Mouse (Mus musculus) embryonic stem cell, embryonic (primary cell): Measurements from ENCODE around the gene Arhgef17.

Experiments
- CTCF ChIA-PET, 4 experiments: fragments of 300-600 bp in 2 of 4; fragments of 350-600 bp in 2 of 4; sonication (Branson Sonifier 250); formaldehyde crosslinking; loops; one replicate each; lab custom pipeline; 2022; ENCODE audit warnings: inconsistent platforms in 2 of 4; lab: Charles Lee
- POLR2A ChIA-PET, 4 experiments: fragments of 300-600 bp in 2 of 4; fragments of 350-600 bp in 2 of 4; sonication (Branson Sonifier 250); formaldehyde crosslinking; loops; one replicate each; lab custom pipeline; 2022; ENCODE audit warnings: antibody characterized with exemption in 4 of 4, inconsistent platforms in 1 of 4; lab: Charles Lee

Gene Arhgef17

DNA sequence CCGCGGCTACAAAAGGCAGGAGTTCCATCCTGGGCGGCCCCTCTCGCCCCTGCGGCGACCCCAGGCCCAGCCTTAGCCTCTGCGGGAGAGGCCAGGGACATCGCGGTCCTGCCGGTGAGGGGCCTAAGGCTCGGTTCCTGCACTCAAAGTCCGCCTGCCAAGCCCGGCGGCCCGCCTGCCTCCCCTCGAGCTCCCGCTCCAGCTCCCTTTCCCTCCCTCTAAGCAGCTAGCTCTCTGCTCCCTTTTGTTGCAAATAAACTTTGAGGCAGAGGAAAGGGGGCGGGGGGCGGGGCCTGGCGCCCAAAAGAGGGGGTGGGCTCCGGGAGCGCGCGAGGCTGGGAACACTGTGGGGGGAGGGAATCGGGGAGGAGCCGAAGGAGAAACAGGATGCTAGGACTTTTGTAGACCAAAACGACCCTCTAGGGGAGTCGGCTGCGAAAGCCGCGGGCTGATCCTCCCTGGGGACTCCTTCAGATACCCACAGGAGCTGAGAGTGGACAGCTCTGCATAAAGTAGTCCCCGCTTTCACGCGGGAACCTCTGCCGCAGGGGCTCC is at the start of gene Arhgef17:
Gene Arhgef17 (minus strand): TSS at position 182 of the 555 bp plus-strand sequence.
- POLR2A ChIA-PET, result interaction anchor here in 3 of 4 experiments (0.5 to 4.1 kb wide), 46 partner anchors 7 to 1074 kb away, joined by 3 to 44 read pairs (median 4); partner anchors contain the start of genes Relt (in 3 of the 3) and Fam168a (in 1 of the 3)
- CTCF ChIA-PET, result interaction anchor here (0.6 to 5.4 kb wide), 14 partner anchors 10 to 1467 kb away, joined by 3 to 39 read pairs (median 4); no protein-coding TSS in a partner anchor

DNA sequence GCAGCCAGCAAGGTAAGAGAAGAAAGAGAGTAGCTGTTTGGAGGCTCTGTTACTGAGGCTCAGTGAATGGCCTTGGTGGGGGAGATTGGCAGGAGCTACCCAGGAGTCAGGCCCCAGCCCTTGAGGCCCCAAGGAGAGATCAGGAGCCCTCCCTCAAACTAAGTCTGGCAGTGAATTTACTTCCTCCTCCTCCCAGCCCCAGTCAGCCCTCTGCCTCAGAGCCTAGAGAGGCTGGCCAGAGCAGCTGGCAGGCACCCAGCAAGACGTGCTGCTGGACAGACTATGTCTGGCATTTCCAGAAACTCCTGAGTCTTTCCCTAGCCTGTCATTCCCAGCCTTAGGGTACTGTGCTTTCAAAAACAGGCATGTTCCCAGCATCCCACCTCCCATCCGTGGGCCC is 47.3 kb upstream of the Arhgef17 start:
- ChIA-PET CTCF (interaction anchor here in 2 of 4 experiments (0.8 to 2.0 kb wide), 5 partner anchors 9 to 19 kb away, joined by 3 to 10 read pairs (median 4); no protein-coding TSS in a partner anchor), POLR2A (interaction anchor here in 1 of 4 experiments (1.1 kb wide), 1 partner anchor 48 kb away, joined by 3 read pairs; no protein-coding TSS in a partner anchor)

DNA sequence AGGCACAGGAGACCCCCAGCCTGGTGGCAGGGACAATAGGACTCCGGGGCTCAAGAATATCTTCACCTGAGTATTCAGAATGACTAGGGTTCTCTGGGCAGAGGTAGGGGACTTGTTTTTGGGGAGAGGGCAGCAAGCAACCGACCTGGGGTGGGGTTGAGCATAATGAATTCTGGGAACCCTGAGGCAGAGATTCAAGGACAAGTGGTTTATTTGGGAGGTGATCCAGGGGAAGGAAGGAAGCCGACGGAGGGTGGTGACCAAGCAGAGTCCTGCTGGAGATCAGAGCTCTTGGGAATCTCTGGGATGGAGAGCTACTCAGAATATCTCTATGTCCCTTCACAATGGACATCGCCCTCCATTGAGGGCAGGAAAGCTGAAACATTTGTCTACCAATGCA is 46.3 kb upstream of the Arhgef17 start:
- ChIA-PET CTCF (interaction anchor here in 2 of 4 experiments (1.0 to 2.0 kb wide), 3 partner anchors 11 to 12 kb away, joined by 4 to 10 read pairs (median 6); no protein-coding TSS in a partner anchor), POLR2A (interaction anchor here in 1 of 4 experiments (0.7 kb wide), 1 partner anchor 10 kb away, joined by 3 read pairs; no protein-coding TSS in a partner anchor)

DNA sequence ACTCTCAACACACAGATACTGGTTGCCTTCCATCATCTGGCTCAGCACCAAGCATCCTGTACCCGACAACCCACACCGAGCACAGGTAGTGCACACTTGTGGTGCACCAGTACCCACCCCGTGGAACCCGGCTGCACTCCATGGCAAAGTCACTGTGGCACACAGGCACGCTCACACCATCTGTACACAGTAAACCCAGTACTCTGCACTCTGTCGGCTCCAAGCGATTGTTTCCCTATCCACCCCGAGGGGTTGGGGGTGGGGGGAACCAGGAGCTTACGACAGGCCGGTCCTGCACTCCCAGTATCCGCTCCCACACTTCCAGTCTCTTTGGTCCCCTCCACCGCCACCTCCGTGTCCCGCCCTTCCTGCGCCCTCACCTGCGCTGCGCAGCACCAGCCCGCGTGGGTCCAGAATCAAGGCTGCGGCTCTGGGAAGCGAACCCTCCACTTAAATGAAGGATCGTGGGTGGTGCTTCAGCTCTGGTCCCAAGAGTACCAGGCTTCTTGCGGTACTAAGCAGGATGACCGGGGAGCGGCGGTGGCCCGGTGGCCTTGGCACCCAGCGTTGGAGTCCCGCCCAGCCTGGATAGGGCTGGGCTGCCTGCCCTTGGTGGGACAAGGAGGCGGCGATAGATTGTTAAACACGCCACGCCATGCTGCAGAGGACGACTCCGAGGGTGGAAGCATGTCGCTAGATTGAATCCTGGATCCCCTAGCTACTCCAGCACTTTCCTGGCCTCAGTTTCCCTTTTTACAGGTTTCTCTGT is 42.4 kb upstream of the Arhgef17 start, which contains the start of gene P2ry6:
Gene P2ry6 (minus strand): TSS at position 515 of the 769 bp plus-strand sequence.
- CTCF ChIA-PET, result interaction anchor here in 3 of 4 experiments (0.6 to 1.5 kb wide), 6 partner anchors 9 to 438 kb away, joined by 3 to 6 read pairs (median 3); no protein-coding TSS in a partner anchor
- POLR2A ChIA-PET, result interaction anchor here in 2 of 4 experiments (1.0 to 1.3 kb wide), 4 partner anchors 10 to 336 kb away, joined by 3 read pairs; no protein-coding TSS in a partner anchor

DNA sequence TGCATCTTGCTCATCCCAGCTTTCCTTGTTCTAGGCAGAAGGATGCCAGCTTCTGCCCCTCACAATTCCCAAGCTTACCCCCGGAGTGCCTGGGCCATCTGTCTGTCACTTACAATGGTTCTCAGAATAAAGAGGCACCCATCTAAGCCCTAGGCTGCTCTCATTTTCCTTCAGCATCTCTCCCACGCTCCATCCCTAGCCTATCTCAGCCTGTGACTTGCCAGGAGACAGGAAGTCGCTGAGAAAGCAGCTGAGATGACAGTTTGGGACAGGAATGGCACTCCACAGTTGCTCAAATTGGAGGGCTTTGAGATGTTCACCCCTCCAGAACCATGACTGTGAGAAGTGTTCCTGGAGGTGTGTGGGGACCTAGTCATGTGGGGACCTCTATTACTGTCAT is 41.0 kb upstream of the Arhgef17 start:
- CTCF ChIA-PET, result interaction anchor here in 1 of 4 experiments (0.6 to 1.5 kb wide), 3 partner anchors 8 to 440 kb away, joined by 3 read pairs; no protein-coding TSS in a partner anchor
- POLR2A ChIA-PET, result no interaction called here

DNA sequence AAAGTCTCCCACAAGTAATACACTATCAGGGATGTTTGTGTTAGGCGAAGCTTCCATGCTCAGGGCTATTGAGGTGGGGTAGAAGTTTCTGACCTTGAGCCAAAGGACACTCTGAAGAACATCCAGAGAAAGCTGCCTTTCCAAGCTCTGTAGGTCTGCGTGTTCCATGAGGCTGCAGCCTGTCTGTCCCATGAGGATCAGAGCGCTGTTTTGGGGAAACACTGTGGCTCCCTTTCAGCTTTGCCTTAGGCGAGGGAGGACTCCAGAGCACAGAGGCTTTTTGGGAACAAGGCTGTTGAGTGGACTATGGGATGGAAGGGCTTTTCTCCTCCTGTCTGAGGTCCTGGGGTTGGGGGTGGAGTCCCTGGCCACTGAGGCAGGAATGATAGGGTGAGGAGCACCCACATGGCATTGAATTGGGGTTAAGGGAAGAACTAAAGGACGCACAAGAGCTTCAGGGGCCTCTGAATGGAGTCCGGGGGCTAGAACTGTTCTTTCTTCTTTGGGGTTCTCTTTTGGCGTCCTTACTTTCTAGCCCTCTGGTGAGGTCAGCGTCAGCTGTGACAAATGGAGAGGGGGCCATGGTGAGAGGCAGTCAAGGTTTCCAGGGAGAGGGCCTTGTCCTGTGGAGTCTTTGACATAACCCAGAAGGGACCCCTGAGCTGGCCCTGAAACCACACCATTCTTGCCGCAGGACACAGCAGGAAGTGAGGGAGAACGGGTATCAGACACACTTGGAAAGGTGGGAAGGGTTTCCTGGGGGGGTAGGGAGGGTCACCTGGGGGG is 37.2 kb upstream of the Arhgef17 start:
- POLR2A ChIA-PET, result interaction anchor here (0.6 to 2.6 kb wide), 5 partner anchors 8 to 282 kb away, joined by 3 to 5 read pairs (median 4); no protein-coding TSS in a partner anchor
- CTCF ChIA-PET, result interaction anchor here (0.6 to 1.4 kb wide), 8 partner anchors 11 to 569 kb away, joined by 3 to 13 read pairs (median 4); no protein-coding TSS in a partner anchor

DNA sequence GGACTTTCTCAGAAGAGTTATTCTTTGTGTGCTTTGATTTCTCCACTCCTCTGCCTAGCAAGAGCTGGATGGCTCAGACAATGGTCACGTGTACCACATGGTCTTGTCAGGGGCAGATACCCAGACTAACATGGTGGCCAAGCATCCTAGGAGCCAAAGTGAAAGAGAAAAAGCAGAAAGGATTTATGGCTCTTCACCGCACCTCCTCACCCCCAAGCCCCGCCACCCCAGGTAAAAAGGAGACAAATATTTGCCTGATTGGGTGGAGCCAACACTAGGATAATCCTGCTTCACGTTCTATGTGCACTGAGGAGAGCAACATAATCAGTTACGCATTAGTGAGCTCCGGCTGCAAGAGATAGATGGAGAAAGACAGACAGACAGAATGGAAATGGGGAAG is 36.5 kb upstream of the Arhgef17 start:
- ChIA-PET POLR2A (interaction anchor here in 2 of 4 experiments (1.2 to 2.6 kb wide), 2 partner anchors 25 kb away, joined by 5 read pairs; no protein-coding TSS in a partner anchor), CTCF (interaction anchor here in 3 of 4 experiments (0.6 to 2.4 kb wide), 9 partner anchors 10 to 380 kb away, joined by 3 to 14 read pairs (median 4); no protein-coding TSS in a partner anchor)

DNA sequence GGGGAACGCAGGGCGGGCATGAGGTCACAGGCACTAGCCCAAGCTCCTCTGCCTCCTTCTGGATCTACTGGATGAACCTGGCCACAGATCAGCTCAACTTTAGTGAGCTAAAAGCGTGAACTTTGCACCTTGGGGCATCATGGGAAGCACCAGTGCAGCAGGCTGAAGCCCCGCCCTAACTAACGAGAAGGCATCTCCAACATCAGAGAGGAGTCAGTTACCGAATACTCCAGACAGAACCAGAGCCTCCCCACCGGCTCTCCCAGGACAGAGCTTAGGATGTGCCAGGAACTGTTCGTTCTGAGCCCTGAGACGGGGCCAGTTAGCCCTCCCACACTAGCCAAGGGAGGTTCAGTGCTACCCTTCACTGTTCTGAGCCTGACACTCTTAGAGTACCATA is 35.9 kb upstream of the Arhgef17 start:
- ChIA-PET CTCF (interaction anchor here (0.6 to 2.4 kb wide), 18 partner anchors 10 to 324 kb away, joined by 3 to 14 read pairs (median 4); no protein-coding TSS in a partner anchor), POLR2A (interaction anchor here in 2 of 4 experiments (0.5 to 2.6 kb wide), 7 partner anchors 14 to 891 kb away, joined by 3 to 5 read pairs (median 3); no protein-coding TSS in a partner anchor)

DNA sequence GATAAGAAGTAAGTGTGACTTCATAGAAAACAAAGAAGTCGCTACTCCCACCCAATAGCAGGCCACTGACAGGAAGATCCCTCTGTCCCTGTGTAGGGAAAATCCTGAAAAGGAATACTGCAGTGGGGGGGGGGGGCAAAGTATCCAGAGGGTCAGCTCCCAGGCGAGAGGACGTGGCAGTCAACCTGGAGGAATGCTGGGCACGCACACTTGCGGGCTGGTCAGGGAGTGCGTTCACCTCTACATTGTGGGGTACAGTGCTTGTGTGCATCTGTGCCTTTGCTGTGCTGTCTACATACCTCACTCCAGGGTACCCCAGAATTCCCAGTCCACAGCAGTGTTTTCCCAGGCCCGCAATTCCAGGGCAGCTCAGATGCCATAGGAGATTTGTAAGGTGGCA is 34.1 kb upstream of the Arhgef17 start:
- ChIA-PET POLR2A (interaction anchor here in 2 of 4 experiments (1.0 to 1.8 kb wide), 2 partner anchors 23 to 110 kb away, joined by 3 read pairs; no protein-coding TSS in a partner anchor), CTCF (interaction anchor here in 3 of 4 experiments (0.6 to 3.1 kb wide), 19 partner anchors 8 to 543 kb away, joined by 3 to 14 read pairs (median 5); partner anchors contain the start of gene Arhgef17 (in 1 of the 3))

DNA sequence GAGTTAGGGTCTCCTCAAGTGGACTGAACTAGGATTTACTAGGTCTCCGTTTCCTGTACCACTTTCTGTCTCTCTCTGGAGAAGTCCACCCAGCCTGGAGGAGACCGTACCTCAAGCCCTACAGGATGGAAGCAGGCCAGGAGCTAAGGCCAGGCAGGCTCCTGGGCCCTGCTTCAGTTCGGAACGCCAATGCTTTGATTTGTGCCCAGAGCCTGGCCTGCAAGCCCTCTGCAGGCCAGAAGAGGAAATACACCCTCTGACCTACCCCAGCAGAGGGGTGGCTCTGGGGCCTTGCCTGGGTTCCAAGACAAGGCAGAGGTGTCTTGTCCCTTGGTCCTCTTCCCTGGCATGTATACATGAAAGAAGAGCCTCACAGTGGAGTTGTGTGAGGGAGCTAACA is 33.2 kb upstream of the Arhgef17 start:
- ChIA-PET CTCF (interaction anchor here (0.6 to 3.2 kb wide), 37 partner anchors 8 to 448 kb away, joined by 3 to 15 read pairs (median 4); no protein-coding TSS in a partner anchor), POLR2A (interaction anchor here in 3 of 4 experiments (0.8 to 2.1 kb wide), 6 partner anchors 9 to 96 kb away, joined by 3 to 12 read pairs (median 3); partner anchors contain the start of gene P2ry6 (in 1 of the 3))

DNA sequence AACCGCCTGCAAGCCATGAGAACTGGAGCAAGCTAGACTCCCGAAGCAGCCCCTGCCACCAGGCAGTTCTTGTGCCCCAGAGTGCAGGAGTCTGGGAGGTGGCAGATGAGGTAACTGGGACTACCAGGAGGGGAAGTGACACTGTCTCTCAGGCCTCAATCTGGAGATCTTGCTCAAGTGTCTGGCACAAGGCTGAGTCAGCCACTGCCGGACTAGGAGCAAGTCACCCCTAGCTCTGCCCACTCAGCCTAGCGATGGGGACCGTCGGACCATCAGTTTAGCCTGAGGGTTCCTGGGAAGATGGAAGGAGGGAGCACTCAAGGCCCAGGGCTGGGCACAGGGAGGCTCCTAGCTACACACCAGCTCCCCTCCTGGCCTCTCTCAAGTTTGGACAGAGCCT is 32.3 kb upstream of the Arhgef17 start:
- POLR2A ChIA-PET, result interaction anchor here in 2 of 4 experiments (0.5 to 2.1 kb wide), 5 partner anchors 10 to 32 kb away, joined by 3 to 12 read pairs (median 4); partner anchors contain the start of gene P2ry6 (in 1 of the 2)
- CTCF ChIA-PET, result interaction anchor here in 3 of 4 experiments (0.5 to 3.2 kb wide), 32 partner anchors 9 to 449 kb away, joined by 3 to 15 read pairs (median 4); no protein-coding TSS in a partner anchor

DNA sequence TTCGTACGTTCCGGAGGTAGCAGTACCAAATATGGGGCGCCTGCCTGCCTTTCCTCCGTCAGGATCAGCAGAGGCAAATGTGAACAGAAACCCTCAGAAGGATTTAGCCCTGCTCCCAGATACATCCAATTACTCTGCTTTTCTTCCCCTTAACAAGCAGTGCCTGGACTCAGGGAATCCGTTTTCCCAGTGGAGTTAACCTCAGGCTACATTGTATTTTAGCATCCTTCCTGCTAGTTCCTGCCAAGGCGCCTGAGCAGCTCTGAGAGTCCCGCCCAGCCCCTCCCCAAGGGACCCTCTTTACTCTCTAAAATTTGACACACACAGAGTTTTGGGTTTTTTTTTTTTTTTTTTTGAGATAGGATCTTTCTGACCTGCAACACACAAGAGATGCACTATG is 31.5 kb upstream of the Arhgef17 start:
- CTCF ChIA-PET, result interaction anchor here in 2 of 4 experiments (0.6 to 3.2 kb wide), 5 partner anchors 18 to 449 kb away, joined by 3 to 15 read pairs (median 3); no protein-coding TSS in a partner anchor
- POLR2A ChIA-PET, result interaction anchor here in 2 of 4 experiments (0.7 to 2.1 kb wide), 3 partner anchors 18 to 28 kb away, joined by 3 to 6 read pairs (median 3); no protein-coding TSS in a partner anchor

DNA sequence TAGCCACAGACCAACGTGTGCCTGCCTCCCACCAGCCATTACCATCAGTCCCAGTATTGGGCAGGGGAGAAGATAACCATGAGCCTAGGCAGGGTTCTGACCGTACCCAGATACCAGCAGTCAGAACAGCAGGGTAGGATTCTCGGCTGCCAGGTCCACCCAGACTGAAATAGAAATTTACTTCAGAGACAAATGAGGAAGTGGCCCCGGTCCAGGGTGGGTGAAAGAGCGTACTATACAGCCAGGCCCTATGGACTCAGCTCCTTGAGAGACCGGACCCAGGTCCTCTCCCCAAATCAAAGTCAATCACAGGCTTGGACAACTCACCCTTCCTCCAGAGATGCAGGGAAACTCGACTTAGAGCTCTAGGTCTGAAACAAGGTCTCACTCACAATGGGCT is 29.2 kb upstream of the Arhgef17 start:
- CTCF ChIA-PET, result interaction anchor here in 2 of 4 experiments (0.6 to 1.2 kb wide), 5 partner anchors 9 to 270 kb away, joined by 3 to 5 read pairs (median 4); no protein-coding TSS in a partner anchor
- POLR2A ChIA-PET, result interaction anchor here in 1 of 4 experiments (1.3 kb wide), 1 partner anchor 9 kb away, joined by 4 read pairs; no protein-coding TSS in a partner anchor

DNA sequence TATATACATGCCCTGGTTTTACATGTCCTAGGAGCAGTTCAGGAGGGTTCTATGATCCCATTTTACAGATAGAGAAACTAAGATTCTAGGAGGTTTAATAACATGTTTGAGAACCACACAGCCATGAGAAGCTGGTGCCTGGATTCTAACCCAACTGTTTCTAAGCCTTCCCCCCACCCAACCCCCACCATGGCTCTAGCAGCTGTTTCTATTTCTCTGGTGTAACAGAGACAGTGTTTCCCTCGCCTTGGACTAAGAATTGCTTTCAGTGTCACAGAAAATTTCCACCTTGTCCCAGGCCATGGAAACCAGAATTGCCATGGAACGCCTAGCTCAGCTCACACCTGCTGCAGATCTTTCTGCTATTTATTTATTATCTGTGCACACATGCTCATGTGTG is 28.6 kb upstream of the Arhgef17 start:
- CTCF ChIA-PET, result interaction anchor here in 2 of 4 experiments (0.9 to 1.2 kb wide), 5 partner anchors 19 to 91 kb away, joined by 3 to 5 read pairs (median 4); no protein-coding TSS in a partner anchor
- POLR2A ChIA-PET, result interaction anchor here in 2 of 4 experiments (0.5 to 1.3 kb wide), 3 partner anchors 9 to 151 kb away, joined by 4 to 5 read pairs (median 4); no protein-coding TSS in a partner anchor

DNA sequence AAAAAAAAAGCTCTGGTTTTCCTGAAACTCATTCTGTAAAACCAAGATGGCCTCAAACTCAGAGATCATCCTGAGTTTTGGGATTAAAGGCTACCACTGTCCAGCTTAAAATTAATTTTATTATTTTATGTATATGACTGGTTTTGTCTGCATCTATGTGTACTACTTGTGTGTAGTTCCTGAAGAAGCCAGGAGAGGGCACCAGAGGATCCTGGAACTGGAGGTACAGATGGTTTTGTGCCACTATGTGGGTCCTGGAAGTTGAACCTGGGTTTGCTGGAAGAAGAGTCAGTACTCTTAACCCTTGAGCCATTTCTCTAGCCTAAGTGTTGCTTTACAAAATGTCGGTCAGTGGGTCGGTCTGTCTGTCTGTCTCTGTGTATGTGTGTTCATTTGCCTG is 26.5 kb upstream of the Arhgef17 start:
- ChIA-PET POLR2A (interaction anchor here in 2 of 4 experiments (0.6 to 0.8 kb wide), 7 partner anchors 9 to 553 kb away, joined by 3 to 5 read pairs (median 3); no protein-coding TSS in a partner anchor), CTCF (interaction anchor here (0.6 to 3.9 kb wide), 22 partner anchors 9 to 662 kb away, joined by 3 to 29 read pairs (median 4); partner anchors contain the start of gene Arhgef17 (in 1 of the 4))

DNA sequence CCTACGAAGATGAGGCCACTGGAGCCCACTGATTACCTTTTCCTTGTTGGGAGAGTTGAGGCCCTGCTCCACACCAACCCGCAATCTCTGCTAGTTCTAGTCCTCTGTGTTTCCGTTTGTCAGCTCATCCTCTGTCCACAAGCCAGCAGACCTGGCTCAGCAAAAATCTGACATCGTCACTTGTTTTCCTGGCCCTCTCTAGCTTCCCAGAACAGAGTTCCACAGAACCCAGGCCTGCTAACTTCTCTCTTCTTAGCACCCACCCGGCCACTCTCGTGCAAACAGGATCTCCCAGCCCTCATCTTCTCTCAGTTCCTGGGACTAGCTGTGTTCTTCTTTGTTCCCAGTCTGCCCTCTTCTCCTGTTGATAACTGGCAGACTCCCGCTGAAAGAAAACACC is 20.8 kb upstream of the Arhgef17 start:
- CTCF ChIA-PET, result interaction anchor here in 2 of 4 experiments (0.5 to 2.1 kb wide), 3 partner anchors 9 to 278 kb away, joined by 3 to 8 read pairs (median 5); no protein-coding TSS in a partner anchor

More for the DNA sequence above, 20.8 kb upstream of the Arhgef17 start:
- POLR2A ChIA-PET, result interaction anchor here in 1 of 4 experiments (0.9 to 1.9 kb wide), 2 partner anchors 9 to 12 kb away, joined by 3 to 9 read pairs; no protein-coding TSS in a partner anchor
